In genomic region chr15:92434605-92435004, GRCm38 (mm10) we compare ENCODE assay signal across 12 mouse cellular contexts. TPM values are rescaled to one million over a fixed set of nuclear protein-coding genes. Genes with fewer than 3 reads are reported as not detected.
DNase-seq lines count a peak whose midpoint lies in the region; ATAC-seq and TF ChIP-seq lines count a peak whose summit lies in the region.
"Had no signal": no experiment of that assay in that cellular context is flagged by ENCODE, and none has a peak within 500 bp of the region (broad histone marks: within the 10 kb centered on the region; RNA-seq: fewer than 3 reads in every experiment).

No protein-coding gene starts in this region.

- no peak overlapping the region for H3K4me2 ChIP-seq in forebrain, postnatal 0 days (ENCODE audit: low read depth)
- H3K4me2 ChIP-seq in forebrain, embryonic 11.5 days (ENCODE audit: low read depth, low read length, severe bottlenecking) = no peak overlapping the region
- no peak overlapping the region for H3K4me2 ChIP-seq in liver, embryonic 11.5 days
- no peak overlapping the region for H3K4me2 ChIP-seq in midbrain, postnatal 0 days (ENCODE audit: low read depth, low read length, poor library complexity, severe bottlenecking)
- H3K4me2 ChIP-seq: limb, embryonic 15.5 days had no signal

- TF ChIP-seq CTCF in forebrain, postnatal 0 days (IDR thresholded peaks at IDR 0.05; ENCODE audit: low read depth) = peak; percentile 79
- no peak for TF ChIP-seq CTCF in brain, embryonic 14.5 days (IDR thresholded peaks at IDR 0.05; ENCODE audit: borderline replicate concordance, extremely low read depth, insufficient read depth, insufficient read length)
- peak; percentile 87 for TF ChIP-seq CTCF in midbrain, postnatal 0 days (IDR thresholded peaks at IDR 0.05)

- WGBS in forebrain, postnatal 0 days = 3% methylated on average over 6 of the region's 6 CpGs
- 7% methylated on average over 6 of the region's 6 CpGs for WGBS in forebrain, embryonic 11.5 days
- WGBS in liver, embryonic 11.5 days = 9% methylated on average over 6 of the region's 6 CpGs
- 4% methylated on average over 6 of the region's 6 CpGs for WGBS in midbrain, postnatal 0 days

- H3K9me3 ChIP-seq in forebrain, postnatal 0 days (ENCODE audit: low read length) = no peaks in the 10 kb centered on the region
- H3K9me3 ChIP-seq in forebrain, embryonic 11.5 days (ENCODE audit: control insufficient read depth, low read length) = no peaks in the 10 kb centered on the region
- H3K9me3 ChIP-seq in liver, embryonic 11.5 days (ENCODE audit: control insufficient read depth, low read length) = no peaks in the 10 kb centered on the region
- no peaks in the 10 kb centered on the region for H3K9me3 ChIP-seq in midbrain, postnatal 0 days (ENCODE audit: low read length)
- H3K9me3 ChIP-seq: limb, embryonic 15.5 days had no signal

- no peak overlapping the region for H3K27ac ChIP-seq in forebrain, postnatal 0 days (ENCODE audit: low read depth, low read length)
- no peak overlapping the region for H3K27ac ChIP-seq in forebrain, embryonic 11.5 days (ENCODE audit: low read depth, low read length)
- no peak overlapping the region for H3K27ac ChIP-seq in liver, embryonic 11.5 days (ENCODE audit: low read depth, low read length)
- H3K27ac ChIP-seq in midbrain, postnatal 0 days (ENCODE audit: low read depth, low read length) = no peak overlapping the region
- H3K27ac ChIP-seq: limb, embryonic 15.5 days had no signal

- H3K9ac ChIP-seq in forebrain, postnatal 0 days = no peak overlapping the region
- H3K9ac ChIP-seq in forebrain, embryonic 11.5 days (ENCODE audit: low read length) = no peak overlapping the region
- H3K9ac ChIP-seq in liver, embryonic 11.5 days (ENCODE audit: low read depth, low read length) = no peak overlapping the region
- H3K9ac ChIP-seq in midbrain, postnatal 0 days (replicated peaks; ENCODE audit: low read length, poor library complexity, severe bottlenecking) = no peak overlapping the region
- H3K9ac ChIP-seq: limb, embryonic 15.5 days had no signal

- H3K4me1 ChIP-seq in forebrain, postnatal 0 days (ENCODE audit: insufficient read depth) = no peaks in the 10 kb centered on the region
- no peaks in the 10 kb centered on the region; the same call in 1 of the 2 replicates for H3K4me1 ChIP-seq in forebrain, embryonic 11.5 days (replicated peaks; ENCODE audit: control insufficient read depth, insufficient read depth, low read length)
- no peaks in the 10 kb centered on the region for H3K4me1 ChIP-seq in liver, embryonic 11.5 days (replicated peaks; ENCODE audit: control insufficient read depth, insufficient read depth, low read length)
- H3K4me1 ChIP-seq in midbrain, postnatal 0 days (ENCODE audit: insufficient read depth, low read length) = 0 out of 2 replicates have a peak, but pooled peaks cover 3% of the 10 kb centered on the region
- H3K4me1 ChIP-seq: limb, embryonic 15.5 days had no signal

- peak; percentile 65 for DNase-seq in forebrain, postnatal 0 days
- no peak for DNase-seq in forebrain, embryonic 11.5 days (ENCODE audit: low spot score)
- DNase-seq in liver, embryonic 11.5 days (ENCODE audit: low spot score) = no peak
- DNase-seq in liver = no peak
- DNase-seq in brain, embryonic 14.5 days (ENCODE audit: low read depth) = peak; percentile 77
- DNase-seq in midbrain, postnatal 0 days (ENCODE audit: low spot score) = peak; percentile 83
- DNase-seq in adrenal gland, adult 18-20 months (ENCODE audit: low spot score in 2 of 2) = no peak
- no peak for DNase-seq in kidney, adult 18-20 months
- DNase-seq: thymus, postnatal 14 days had no signal

- H3K27me3 ChIP-seq in forebrain, postnatal 0 days (ENCODE audit: insufficient read depth, low read length) = no peaks in the 10 kb centered on the region
- no peaks in the 10 kb centered on the region for H3K27me3 ChIP-seq in forebrain, embryonic 11.5 days (ENCODE audit: control insufficient read depth, insufficient read depth, low read length)
- no peaks in the 10 kb centered on the region for H3K27me3 ChIP-seq in liver, embryonic 11.5 days (replicated peaks; ENCODE audit: control insufficient read depth, insufficient read depth, low read length)
- H3K27me3 ChIP-seq in midbrain, postnatal 0 days (ENCODE audit: insufficient read depth, low read length) = no peaks in the 10 kb centered on the region
- H3K27me3 ChIP-seq: limb, embryonic 15.5 days had no signal

- ATAC-seq in forebrain, postnatal 0 days = peak; percentile 58; the same call in 1 of the 2 replicates
- ATAC-seq in forebrain, embryonic 11.5 days (replicated peaks; ENCODE audit: low FRiP score) = no peak
- ATAC-seq in liver, embryonic 11.5 days (replicated peaks; ENCODE audit: low FRiP score) = 0 out of 2 replicates have a peak, but pooled peaks have one; percentile 36
- ATAC-seq in midbrain, postnatal 0 days (ENCODE audit: low FRiP score) = no peak
- ATAC-seq: CD4-positive, CD25-positive, alpha-beta regulatory T cell, adult 4 months had no signal

- no peak overlapping the region for H3K4me3 ChIP-seq in forebrain, postnatal 0 days (ENCODE audit: low read depth, low read length)
- H3K4me3 ChIP-seq in forebrain, embryonic 11.5 days (ENCODE audit: low read depth, low read length) = no peak overlapping the region
- H3K4me3 ChIP-seq in liver, embryonic 11.5 days (ENCODE audit: low read depth, low read length) = no peak overlapping the region
- H3K4me3 ChIP-seq in midbrain, postnatal 0 days (ENCODE audit: low read depth, low read length) = no peak overlapping the region
- H3K4me3 ChIP-seq: limb, embryonic 15.5 days; myocyte had no signal

- no peak for TF ChIP-seq POLR2A in brain, embryonic 14.5 days (IDR thresholded peaks at IDR 0.05; ENCODE audit: borderline replicate concordance, extremely low read depth, insufficient read depth, insufficient read length, poor library complexity, severe bottlenecking)

- no peaks in the 10 kb centered on the region for H3K36me3 ChIP-seq in forebrain, postnatal 0 days (ENCODE audit: insufficient read depth)
- no peaks in the 10 kb centered on the region for H3K36me3 ChIP-seq in forebrain, embryonic 11.5 days (ENCODE audit: control insufficient read depth, insufficient read depth, low read length)
- H3K36me3 ChIP-seq in liver, embryonic 11.5 days (ENCODE audit: control insufficient read depth, insufficient read depth, low read length) = no peaks in the 10 kb centered on the region
- H3K36me3 ChIP-seq in midbrain, postnatal 0 days (ENCODE audit: insufficient read depth, low read length) = no peaks in the 10 kb centered on the region
- H3K36me3 ChIP-seq: limb, embryonic 15.5 days had no signal

RNA-seq across cellular contexts. Expression of gene Pdzrn4, which starts 37.9 kb away (rescaled TPM):
- total RNA-seq in forebrain, postnatal 0 days (2014; rRNA removed) = 15.6 and 20.7 TPM in 2 replicates
- 12.4 and 16.3 TPM in 2 replicates for polyA plus RNA-seq in forebrain, postnatal 0 days (2015; fragmentation: Nextera tagmentation; extraction: Ambion mirVana)
- 3.2 and 3.8 TPM in 2 replicates for polyA plus RNA-seq in forebrain, embryonic 11.5 days (2014; fragmentation: Nextera tagmentation; extraction: Ambion mirVana)
- 0.13 and 0.26 TPM in 2 replicates for polyA plus RNA-seq in liver, embryonic 11.5 days (2014; fragmentation: Nextera tagmentation; extraction: Ambion mirVana)
- 7.2 and 17.1 TPM in 2 replicates for polyA plus RNA-seq in brain, embryonic 14.5 days (2012; rRNA removed)
- 14.6 and 19.0 TPM in 2 replicates for total RNA-seq in midbrain, postnatal 0 days (2014; rRNA removed)
- 23.0 and 23.2 TPM in 2 replicates for polyA plus RNA-seq in midbrain, postnatal 0 days (2015; fragmentation: Nextera tagmentation; extraction: Ambion mirVana)
- total RNA-seq in adrenal gland, adult 18-20 months (2021) = not detected

Comparison
In these comparisons a context has a peak if more than half of its experiments do, and no peak if none do; other contexts are left out.
1. ATAC-seq: peak in forebrain, postnatal 0 days (single experiment) and liver, embryonic 11.5 days (single experiment); none in forebrain, embryonic 11.5 days (single experiment) and midbrain, postnatal 0 days (single experiment).
2. DNase-seq: peak in forebrain, postnatal 0 days (single experiment), brain, embryonic 14.5 days (single experiment) and midbrain, postnatal 0 days (single experiment); none in forebrain, embryonic 11.5 days (single experiment), liver, embryonic 11.5 days (single experiment), liver (single experiment), adrenal gland, adult 18-20 months (0 of 2) and kidney, adult 18-20 months (single experiment).